Mouse (Mus musculus) forelimb bud, embryonic 11.5 days (tissue): Measurements from ENCODE around the gene Gm9844.
"Not testable (repeated sequence)": the region's sequence is repeated elsewhere in the genome, so short reads cannot be mapped to it uniquely, and the experiment has no call there.

Experiments
- DNase-seq: peaks from one replicate; pipeline ENCODE4 v3.0.0-alpha.2; 2012; ENCODE audit warnings: low read depth, low spot score

Gm9844 gene

DNA sequence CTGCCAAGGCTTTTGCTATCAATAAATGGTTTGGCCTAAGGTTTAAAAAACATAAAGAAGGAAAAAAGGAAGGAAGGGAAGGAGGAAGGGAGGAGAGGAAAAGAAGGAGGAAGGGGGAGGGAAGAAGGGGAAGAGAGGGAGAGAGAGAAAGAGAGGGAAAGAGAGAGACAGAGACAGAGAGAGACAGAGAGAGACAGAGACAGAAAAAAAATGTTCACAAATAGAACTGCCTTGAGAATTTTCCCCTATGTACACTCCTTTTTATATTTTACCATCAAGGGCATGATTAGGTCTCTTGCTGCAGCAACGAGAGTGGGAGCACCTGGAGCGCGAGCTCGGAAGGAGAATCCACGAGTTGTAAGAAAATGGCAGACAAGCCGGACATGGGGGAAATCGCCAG, at the start of gene Gm9844:
Gm9844 (plus strand) TSS at position 301 of the 400 bp plus-strand sequence.
- DNase-seq = no peak

DNA sequence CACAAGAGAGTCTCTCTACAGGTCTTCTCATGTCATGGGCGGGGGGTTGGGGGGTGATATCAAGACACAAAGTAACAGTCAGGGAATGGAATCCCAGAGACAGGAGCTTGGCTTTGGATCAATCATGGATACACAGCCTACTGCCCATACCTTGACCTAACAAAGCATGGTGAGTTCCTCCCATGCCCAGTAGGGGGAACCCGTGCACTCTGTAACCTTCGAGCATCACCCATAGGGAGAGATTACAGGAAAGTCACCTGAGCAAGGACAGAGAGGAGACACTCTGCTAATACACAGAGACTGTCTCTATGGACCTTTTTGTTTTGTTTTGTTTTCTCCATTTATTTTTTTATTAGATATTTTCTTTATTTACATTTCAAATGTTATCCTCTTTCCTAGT, 44.5 kb upstream of the Gm9844 start:
- DNase-seq = peak; percentile 76

DNA sequence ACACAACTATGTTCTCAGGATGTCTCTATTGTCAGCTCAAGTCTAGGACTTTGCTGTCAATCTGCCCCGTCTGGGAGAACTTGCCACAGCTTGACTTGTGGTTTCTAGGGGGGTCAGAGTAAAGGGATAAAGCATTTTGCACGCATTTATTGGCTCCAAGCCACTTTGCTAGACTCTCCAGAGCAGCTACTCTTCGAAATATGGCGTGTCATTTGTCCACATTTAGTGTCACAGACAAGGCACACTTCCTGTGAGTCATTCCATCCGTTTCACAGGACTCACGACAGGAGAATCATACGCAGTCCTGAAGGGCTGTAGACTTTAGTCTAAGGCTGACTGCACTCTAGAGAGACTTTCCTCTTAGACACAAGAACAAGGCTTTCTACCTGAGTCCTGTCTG, 37.6 kb upstream of the Gm9844 start:
- DNase-seq = no peak

DNA sequence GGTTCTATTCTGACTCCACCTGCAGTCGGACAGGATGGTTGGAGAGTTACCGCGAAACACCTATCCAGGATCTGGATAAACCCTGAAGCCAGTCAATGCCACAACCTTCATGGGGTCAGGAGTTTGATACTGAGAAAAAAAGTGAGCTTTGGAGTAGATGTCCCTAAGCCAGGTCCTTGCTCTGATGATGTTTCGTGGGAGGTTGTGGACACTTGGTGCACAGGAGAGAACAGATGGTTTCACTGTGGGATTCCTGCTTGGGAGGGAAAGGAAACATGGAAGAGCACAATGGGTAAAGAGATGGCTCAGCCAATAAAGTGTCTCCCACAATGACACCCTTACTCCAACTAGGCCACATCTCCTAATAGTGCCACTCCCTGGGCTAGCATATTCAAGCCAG, 34.8 kb upstream of the Gm9844 start:
- DNase-seq = no peak

DNA sequence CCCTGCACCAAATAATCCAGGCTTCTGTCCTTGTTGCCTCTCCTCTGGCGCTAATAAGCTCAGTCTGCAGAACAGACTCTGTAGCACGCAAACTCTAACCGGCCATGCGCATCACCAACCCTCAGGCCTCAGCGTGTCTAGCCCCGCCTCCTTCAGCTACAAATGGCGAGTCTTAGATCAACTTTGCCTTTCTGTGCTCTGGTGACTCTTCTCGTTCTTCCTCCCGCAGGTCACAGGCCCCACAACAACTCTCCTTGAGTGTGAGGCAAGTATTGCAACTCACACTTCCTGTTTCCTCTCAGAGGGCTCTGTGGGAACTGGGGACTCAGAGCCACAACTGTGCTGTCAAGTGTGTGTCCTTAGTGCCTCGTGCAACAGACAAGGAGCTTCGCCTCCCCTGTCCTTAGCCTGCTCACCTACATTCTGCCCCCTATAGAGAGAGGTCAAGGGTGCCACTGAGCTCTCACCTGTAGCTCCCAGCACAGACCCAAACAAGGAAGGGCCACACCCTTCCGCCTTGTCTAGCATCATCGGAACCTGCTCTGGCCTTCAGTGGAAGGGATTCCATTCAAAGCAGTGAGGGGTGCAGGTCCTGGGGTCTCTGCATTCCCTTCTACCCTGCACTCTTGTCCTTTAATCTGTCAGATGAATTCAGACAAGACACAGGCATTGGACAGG, 23.1 kb upstream of the Gm9844 start:
- DNase-seq = not testable (repeated sequence)

DNA sequence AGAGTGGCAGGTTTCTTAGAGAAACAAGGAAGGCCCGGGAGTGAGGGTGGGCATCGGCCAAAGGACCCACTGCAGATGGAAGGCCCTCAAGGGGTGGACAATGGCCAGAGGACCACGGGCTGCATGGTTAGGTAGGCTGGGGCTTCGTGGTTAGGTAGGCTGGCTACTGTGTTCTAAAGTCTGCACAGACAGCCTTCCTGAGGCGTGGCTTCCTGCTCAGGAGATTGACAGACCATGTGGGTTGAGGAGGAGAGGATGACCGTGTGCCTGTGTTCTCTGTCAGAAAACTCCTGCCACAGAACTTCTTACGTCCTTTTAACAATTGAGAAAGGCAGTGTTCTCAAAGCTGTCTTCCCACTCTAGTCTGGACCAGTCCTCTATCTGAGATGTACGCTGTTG, 22.6 kb upstream of the Gm9844 start:
- no peak for DNase-seq

DNA sequence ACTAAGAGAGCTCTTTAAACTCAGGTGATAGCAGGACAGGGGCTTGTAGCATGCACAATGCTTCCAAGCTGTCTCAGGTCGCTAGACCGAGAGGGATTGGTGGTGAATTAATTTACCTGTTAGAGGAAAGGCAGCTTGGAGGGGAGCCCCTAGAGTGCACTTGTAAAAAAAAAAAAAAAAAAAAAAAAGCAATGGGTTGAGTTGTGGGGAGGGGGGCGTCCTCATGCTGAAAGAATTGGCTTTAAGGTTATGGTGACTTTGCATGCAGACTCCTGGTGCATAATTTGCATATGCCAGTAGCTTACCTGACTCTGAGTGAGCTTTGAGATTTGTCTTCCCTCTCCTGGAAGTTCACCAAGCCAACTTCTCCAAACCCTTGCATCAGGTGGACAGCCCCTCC, 21.7 kb upstream of the Gm9844 start:
- DNase-seq = no peak

DNA sequence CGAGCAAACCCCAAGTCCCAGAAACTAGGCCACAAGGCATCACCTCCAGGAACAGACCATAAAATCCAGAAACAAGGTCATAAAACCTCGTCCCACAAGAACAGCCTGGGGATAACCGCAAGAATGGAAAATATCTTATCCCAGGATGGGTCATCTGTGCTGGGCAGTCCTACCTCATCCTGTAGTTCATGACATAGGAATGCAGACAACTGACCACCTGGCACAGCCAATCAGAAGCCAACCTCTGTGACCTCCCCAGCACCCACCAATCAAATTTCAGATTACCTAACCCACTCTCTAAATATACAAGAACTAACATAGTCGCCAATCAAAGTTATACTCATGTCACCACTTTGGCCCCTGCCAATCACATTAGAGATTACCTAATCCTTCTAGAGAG, 21.0 kb upstream of the Gm9844 start:
- no peak for DNase-seq

DNA sequence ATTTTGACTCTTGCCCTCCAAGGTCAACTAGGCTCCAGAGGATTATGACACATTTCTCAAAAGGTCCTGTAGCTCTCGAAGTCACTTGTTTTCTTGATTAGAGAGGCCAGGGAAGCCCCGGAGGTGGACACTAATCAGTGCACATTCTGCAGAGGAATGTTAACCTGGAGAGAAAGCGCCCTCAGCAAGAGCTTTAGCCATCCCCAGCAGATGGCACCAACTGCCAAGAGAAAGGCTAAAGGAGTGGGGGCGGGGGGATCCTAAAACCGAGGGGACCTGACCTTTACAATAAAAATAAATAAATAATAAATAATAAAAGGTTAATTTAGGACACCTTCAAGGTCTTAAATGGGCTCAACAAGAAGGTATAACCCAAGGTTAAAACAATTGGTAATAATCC, 17.9 kb upstream of the Gm9844 start:
- no peak for DNase-seq

DNA sequence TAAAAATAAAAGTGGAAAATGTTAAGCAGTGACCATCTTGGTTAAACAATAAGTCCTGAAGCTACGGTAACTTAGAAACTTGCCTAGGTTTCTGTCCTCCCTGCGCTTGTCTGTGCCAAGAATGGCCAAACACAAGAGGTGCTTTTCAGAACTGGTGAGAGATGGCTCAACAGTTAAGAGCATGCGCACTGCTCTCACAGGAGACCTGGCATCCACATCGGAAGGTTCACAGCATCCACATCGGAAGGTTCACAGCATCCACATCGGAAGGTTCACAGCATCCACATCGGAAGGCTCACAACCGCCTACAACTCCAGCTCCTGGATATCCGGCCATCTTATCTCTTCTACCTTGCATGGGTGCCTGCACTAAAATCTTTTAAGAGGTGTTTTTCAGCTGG, 16.8 kb upstream of the Gm9844 start:
- DNase-seq = no peak

DNA sequence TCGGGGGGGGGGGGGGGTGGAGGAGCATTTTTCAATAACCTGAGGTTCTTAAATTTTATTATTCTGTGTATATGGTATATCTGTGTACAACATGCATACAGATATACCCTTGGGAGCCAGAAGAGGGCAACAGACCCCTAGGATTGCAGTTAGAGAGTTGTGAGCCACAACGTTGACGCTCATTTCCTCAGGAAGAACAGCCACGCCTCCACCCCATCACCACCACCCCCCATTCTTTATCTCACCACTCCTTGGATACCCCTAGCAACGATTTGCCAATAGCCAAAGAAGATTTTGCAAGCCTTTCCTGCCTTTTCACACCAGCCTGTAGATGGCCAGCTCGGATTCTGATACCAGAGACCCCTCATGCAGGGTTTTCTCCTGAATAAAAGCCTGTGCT, 16.3 kb upstream of the Gm9844 start:
- peak; percentile 37 for DNase-seq

DNA sequence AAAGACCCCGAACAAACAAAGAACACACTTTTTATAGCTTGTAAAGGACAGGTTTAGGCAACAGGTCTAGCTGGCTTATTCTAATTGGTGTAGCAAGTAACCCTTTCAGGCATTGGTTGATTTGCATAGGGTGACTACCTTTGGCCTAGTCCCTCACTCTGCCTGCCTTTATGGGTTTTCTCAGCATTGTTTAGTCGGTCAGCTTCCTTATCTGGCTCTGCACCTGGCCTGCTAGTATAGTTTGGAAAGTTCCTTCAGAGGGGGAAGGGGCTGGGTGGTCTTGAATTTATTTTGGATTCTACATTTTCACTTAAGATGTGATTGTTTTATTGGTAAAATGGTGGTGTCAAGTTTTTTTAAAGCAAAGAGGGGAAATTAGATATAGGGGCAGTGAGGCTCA, 15.4 kb upstream of the Gm9844 start:
- DNase-seq = not testable (repeated sequence)

DNA sequence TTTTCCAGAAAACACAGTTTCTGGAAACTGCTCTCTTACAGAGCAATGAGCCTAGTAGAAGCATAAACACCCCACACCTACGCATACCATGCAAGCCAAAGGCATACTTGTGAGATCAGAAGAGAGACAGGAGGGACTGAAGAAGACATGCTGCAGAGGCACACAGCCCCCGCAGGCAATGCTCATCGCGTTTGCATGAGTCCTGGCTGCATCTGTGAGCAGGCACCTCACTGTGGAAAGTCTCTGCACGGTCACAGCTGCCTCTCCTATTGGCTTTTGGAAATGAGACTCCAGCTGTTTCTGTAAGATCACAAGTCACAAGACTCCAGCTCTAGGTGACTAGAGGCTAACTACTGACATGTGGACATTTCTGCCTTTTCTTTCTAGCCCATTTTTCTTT, 11.9 kb upstream of the Gm9844 start:
- peak; percentile 16 for DNase-seq

DNA sequence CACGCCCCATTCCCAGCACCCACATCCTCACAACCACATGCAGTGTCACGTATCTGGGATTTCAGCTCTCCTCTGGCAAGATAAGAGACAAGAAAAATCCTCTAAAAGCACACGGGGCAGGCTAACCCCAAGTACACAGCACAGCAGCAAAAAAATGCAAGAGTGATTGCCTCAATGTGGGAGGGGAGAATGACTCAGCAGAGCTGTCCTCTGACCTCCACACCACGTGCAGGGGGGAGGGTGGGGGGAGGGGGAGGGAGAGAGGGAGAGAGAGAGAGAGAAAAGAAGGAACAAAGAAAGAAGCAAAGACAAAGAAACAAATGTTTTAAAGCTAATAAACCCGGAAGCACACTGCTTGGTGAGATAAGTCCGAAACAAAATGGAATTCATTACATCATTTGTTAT, 11.1 kb upstream of the Gm9844 start:
- DNase-seq = peak; percentile 35

DNA sequence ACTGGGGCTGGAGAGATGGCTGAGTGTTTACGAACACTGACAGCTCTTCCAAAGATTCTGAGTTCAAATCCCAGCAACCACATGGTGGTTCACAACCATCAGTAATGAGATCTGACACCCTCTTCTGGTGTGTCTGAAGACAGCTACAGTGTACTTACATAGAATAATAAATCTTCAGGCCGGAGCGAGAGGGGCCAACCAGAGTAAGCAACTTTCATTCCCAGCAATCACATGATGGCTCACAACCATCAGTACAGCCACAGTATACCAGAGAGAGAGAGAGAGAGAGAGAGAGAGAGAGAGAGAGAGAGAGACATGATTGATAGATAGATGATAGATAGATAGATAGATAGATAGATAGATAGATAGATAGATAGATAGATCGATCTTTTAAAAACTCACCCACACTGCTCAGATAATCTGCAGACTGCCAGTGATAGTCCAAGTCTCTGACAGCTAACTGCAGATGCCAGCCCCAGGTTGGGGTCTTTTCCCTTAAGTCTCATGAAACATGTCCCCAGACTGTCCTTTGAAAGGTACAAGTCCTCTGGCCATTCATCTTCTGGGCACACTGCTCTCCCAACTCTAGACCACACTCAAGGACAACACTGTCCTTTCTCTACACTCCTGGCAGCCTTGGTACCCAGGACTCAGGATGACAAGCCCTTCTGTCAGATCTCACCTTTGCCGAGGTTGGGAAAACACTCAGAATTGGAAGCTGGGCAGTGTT, 10.3 kb upstream of the Gm9844 start:
- DNase-seq = no peak

DNA sequence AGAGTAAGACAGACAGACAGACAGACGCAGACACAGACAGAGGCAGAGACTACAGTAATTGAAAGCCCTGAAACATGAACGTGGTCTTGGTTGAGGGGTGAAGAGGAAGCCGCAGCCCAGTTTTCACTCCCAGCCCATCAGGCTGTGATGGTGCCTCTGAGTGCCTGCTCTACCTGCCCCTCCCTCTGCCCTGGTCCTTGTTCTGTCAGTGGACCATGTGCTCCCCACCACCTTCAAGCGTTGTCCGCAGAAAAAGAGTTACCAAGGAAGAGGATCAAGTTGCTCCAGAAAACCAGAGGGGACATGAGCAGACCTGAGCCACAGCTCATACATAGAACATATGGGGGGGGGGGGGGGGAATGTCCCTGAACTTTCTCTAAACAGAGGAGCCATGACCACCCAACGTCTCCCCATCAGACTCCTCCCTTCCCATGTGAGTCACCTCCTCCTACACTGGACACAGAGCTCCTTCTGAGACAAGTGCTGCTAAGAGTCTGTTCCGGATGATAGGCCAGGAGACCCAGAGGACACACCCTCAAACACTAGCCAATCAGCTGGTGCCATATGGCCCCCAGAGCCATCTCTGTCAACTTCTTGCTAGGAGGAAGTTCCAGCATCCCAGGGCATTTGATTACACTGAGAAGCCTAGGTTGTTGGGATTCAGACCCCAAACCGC, 9.3 kb upstream of the Gm9844 start:
- no peak for DNase-seq

DNA sequence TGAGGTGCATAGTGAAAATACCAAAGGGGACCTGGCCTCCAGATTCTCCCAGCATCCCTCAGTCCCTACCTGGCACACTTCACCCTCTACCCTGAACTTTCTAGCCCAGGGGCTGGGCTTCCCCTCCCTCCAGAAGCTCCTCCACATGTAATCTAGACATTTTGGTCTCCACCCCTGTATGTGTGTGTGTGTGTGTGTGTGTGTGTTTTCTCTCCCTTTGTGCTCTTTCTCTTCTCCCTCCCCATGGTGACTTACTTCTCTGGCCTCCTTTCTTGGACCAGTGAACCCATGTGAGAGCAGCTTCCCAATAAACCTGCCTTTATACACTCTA, 8.8 kb upstream of the Gm9844 start:
- DNase-seq = no peak

DNA sequence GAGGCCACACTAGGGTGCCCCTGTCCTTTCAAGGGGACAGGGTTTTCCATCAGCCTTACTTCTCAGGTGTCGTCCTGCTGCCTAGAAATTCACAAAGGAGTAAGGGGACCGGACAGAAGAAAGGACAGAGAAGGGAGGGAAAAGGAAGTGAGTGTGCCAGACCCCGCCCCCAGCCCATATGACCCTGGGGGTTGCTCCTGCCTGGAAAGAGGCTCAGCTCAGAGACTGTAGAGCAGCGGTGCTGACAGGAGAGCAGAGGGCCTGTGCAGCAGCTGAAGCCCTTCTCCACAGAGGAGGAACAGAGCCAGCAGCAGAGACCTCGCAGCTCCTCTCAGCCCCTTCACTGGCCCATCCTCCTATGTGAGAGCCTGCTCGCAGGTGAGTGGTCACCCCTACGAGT, 8.3 kb upstream of the Gm9844 start:
- DNase-seq = no peak

DNA sequence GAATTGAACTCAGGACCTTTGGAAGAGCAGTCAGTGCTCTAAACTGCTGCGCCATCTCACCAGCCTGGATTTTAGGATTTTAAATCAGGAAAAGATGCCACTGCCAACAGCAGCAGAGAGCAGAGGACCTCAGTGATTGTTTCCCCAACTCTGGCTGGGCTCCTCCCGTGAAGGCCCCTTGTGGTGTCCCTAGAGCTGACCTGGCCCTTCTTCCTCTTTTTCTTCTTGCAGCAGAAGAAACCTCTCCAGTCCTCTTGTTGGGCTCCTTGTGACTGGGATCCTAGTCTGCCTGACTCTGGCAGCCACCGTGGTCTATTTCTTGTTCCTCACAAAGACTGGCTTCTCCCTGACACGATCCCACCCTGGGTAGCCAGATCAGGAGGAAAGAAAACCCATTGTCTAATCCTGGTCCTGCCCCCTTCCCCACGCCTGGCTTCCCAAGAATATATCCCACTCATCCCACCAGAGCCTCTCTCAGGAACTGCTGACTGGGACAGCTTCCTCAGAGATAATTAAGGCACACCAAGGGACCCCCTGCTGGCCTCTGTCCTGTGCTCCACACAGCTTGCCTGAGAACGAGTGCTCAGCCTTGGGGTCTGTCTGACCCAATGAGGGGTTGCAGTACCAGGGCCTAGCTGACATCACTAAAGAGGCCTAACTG, 5.4 kb upstream of the Gm9844 start:
- no peak for DNase-seq

DNA sequence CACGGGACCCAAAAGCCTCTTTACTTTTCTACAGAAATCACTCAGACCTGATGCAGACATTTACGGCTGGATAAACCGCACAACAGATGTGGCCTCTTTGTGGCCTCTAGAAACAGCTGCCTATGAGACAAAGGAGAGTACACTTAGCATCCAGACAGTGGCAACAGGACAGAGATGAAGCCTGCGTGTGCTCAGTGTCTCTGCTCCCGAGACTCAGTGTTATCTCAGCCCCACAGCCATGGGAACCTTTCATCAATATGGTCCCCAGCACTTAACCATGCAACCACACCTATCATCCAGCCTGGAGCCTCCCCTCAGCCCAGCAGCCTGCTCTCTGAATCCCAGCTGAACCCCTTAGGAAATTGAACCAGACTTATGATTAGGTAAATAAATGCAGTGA, 2.8 kb upstream of the Gm9844 start:
- DNase-seq = no peak

DNA sequence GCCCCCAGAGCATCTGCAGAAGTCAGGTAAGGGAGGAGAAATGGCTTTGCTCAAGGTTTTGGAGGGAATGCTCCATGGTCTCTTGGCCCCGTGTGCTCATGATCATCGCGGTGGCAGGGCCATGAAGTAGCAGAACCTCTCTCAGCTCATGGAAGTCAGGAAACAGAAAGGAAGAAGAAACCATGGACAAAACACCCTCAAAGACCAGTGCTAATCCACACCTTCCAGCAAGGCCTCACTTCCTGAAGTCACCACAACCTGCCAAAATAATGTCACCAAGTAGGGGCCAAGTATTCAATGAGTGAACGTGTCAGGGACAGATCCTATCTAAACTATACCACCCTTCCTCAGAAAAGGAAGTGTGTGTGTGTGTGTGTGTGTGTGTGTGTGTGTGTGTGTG, 840 bp downstream of the Gm9844 start:
- no peak for DNase-seq

DNA sequence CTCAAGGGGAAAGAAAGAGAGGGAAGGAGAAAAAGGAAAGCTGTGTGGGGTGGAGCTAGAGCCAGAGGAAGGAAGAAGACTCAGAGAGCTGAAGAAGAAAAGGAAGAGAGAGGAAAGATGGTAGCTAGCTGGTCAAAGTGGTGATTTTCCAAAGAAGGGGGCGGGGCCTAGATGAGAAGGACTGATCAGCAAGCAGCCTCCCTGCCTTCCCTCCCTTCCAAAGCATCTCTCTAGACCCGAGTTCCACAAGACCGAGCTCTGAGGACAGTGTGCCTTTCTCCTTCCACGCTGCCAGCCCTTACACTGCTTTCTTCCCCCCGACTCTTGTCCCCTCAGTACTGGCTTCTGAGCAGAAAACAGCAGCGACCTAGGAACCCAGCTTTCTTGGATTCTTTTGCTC, 2.1 kb downstream of the Gm9844 start:
- DNase-seq = no peak

DNA sequence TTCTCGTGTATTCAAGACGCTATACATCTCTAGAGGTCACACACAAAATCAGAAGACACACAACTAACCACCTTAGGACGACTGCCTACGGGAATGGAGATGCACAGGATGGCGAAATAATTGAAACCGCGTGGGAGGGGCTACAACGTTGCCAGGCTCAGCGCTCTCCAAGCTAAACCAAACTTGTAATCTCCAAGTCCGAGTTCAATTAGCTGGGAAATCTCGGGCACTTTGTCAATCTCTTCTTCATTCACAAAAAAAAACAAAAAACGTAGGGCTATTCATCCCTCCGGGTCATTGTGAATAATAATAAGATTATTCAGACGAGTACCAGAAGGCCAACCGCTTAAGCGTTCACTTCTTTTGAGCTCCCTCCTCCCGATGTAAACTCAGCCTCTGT, 7.1 kb downstream of the Gm9844 start:
- no peak for DNase-seq
